ENCODE assay signal across 7 mouse cellular contexts in the genomic region with DNA sequence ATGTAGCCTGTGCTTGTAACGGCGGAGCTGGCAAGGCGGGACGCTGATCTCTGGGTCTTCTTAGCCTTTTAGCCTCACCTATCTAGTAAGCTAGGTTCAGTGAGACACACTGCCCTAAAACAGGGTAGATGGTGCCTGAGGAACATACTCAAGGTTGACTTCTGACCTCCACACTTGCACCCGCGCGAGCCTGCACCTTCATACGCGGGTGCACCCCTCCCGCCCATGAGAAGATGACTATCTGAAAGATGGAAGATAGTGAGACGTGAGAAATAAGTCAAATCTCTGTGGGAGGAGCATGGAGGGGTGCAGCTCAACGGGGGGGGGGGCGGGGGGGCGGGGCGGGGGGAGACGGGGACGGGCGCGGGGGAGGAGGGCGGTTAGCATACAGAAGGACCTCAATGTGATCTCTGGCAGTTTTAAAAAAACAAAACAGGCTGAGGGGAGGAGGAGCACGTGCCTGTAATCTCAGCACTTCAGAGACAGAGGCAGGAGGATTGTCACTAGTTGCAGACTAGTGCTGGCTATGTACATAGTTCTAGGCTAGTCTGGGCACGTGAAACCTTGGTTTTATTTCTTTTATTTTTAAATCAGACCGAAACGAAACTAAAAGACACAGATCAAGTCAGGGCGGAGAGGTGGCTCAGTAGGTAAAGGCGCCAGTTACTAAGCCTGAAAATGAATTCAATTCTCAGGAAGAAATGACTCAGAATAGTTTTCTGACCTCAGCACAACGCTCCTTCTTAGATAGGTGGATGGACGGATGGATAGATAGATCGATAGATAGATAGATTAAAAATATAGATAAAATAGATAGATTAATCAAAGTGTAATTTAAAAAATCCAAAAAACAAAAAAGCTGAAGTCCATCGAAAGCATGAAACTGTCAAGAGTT. TPM values are rescaled to one million over a fixed set of nuclear protein-coding genes. Genes with fewer than 3 reads are reported as not detected.
DNase-seq lines count a peak whose midpoint lies in the region; ATAC-seq and TF ChIP-seq lines count a peak whose summit lies in the region.

No protein-coding gene starts in this region.

- H3K27me3 ChIP-seq in neural tube, embryonic 11.5 days (ENCODE audit: control insufficient read depth, insufficient read depth, low read length) = no peaks in the 10 kb centered on the region
- no peaks in the 10 kb centered on the region for H3K27me3 ChIP-seq in embryonic facial prominence, embryonic 12.5 days
- H3K27me3 ChIP-seq in intestine, embryonic 15.5 days (replicated peaks) = no peaks in the 10 kb centered on the region
- no peaks in the 10 kb centered on the region for H3K27me3 ChIP-seq in myocyte (ENCODE audit: control insufficient read depth, insufficient read depth, insufficient read length)

- H3ac ChIP-seq in myocyte (ENCODE audit: control insufficient read depth, insufficient read length) = peak overlapping the region; percentile 12

- peaks cover 25% of the 10 kb centered on the region for H3K79me2 ChIP-seq in myocyte (ENCODE audit: control insufficient read depth, insufficient read depth)

- peaks cover 8% of the 10 kb centered on the region for H3K4me1 ChIP-seq in neural tube, embryonic 11.5 days (ENCODE audit: control insufficient read depth, insufficient read depth, low read length)
- peaks cover 13% of the 10 kb centered on the region for H3K4me1 ChIP-seq in embryonic facial prominence, embryonic 12.5 days
- H3K4me1 ChIP-seq in intestine, embryonic 15.5 days (replicated peaks) = peaks cover 12% of the 10 kb centered on the region

- 34% methylated on average over 28 of the region's 30 CpGs for WGBS in neural tube, embryonic 11.5 days
- WGBS in embryonic facial prominence, embryonic 12.5 days = 44% methylated on average over 24 of the region's 30 CpGs
- 31% methylated on average over 22 of the region's 30 CpGs for WGBS in intestine, embryonic 15.5 days

- no peak for DNase-seq in neural tube, embryonic 11.5 days (ENCODE audit: low spot score)
- no peak for DNase-seq in neural tube, embryonic 10.5 days (ENCODE audit: extremely low spot score, low spot score)
- DNase-seq in right cerebral cortex, postnatal 10 days (ENCODE audit: low spot score in 2 of 2) = no peak

- TF ChIP-seq POLR2A in myocyte (IDR thresholded peaks at IDR 0.05; ENCODE audit: insufficient read length, low read depth) = no peak

- H3K27ac ChIP-seq in neural tube, embryonic 11.5 days (ENCODE audit: low read depth, low read length) = no peak overlapping the region
- no peak overlapping the region for H3K27ac ChIP-seq in embryonic facial prominence, embryonic 12.5 days
- H3K27ac ChIP-seq in intestine, embryonic 15.5 days = 0 out of 2 replicates have a peak overlapping the region, but pooled peaks have one; percentile 15

- H3K4me3 ChIP-seq in neural tube, embryonic 11.5 days (ENCODE audit: low read depth, low read length) = no peak overlapping the region; the same call in 1 of the 2 replicates
- H3K4me3 ChIP-seq in embryonic facial prominence, embryonic 12.5 days = no peak overlapping the region
- H3K4me3 ChIP-seq in intestine, embryonic 15.5 days (replicated peaks) = peak overlapping the region; percentile 97
- H3K4me3 ChIP-seq in myocyte = peak overlapping the region; percentile 44

- no peak overlapping the region for H3K9ac ChIP-seq in neural tube, embryonic 11.5 days (ENCODE audit: low read length)
- H3K9ac ChIP-seq in embryonic facial prominence, embryonic 12.5 days = no peak overlapping the region
- H3K9ac ChIP-seq in intestine, embryonic 15.5 days = no peak overlapping the region

- H3K4me2 ChIP-seq in neural tube, embryonic 11.5 days (ENCODE audit: low read depth) = no peak overlapping the region; the same call in 1 of the 2 replicates
- peak overlapping the region; percentile 63 for H3K4me2 ChIP-seq in embryonic facial prominence, embryonic 12.5 days (replicated peaks)
- H3K4me2 ChIP-seq in intestine, embryonic 15.5 days (replicated peaks) = peak overlapping the region; percentile 71
- H3K4me2 ChIP-seq in myocyte (ENCODE audit: low read depth) = peak overlapping the region; percentile 56

- 0 out of 2 replicates have a peak, but pooled peaks have one; percentile 2 for ATAC-seq in neural tube, embryonic 11.5 days (ENCODE audit: insufficient read depth, low FRiP score, low TSS enrichment)
- no peak for ATAC-seq in embryonic facial prominence, embryonic 12.5 days (ENCODE audit: insufficient number of reproducible peaks, insufficient read depth, low FRiP score, low TSS enrichment)
- ATAC-seq in intestine, embryonic 15.5 days = peak; percentile 7; the same call in 1 of the 2 replicates
- ATAC-seq in frontal cortex, adult (ENCODE audit: low TSS enrichment) = no peak

- H3K36me3 ChIP-seq in neural tube, embryonic 11.5 days (ENCODE audit: control insufficient read depth, insufficient read depth, low read length) = 0 out of 2 replicates have a peak, but pooled peaks cover 2% of the 10 kb centered on the region
- H3K36me3 ChIP-seq in embryonic facial prominence, embryonic 12.5 days = peaks cover 5% of the 10 kb centered on the region; the same call in 1 of the 2 replicates
- H3K36me3 ChIP-seq in intestine, embryonic 15.5 days = peaks cover 4% of the 10 kb centered on the region; the same call in 1 of the 2 replicates
- H3K36me3 ChIP-seq in myocyte (ENCODE audit: control insufficient read depth, insufficient read depth) = peaks cover 2% of the 10 kb centered on the region

- H3K9me3 ChIP-seq in neural tube, embryonic 11.5 days (ENCODE audit: control insufficient read depth, low read length) = no peaks in the 10 kb centered on the region
- no peaks in the 10 kb centered on the region for H3K9me3 ChIP-seq in embryonic facial prominence, embryonic 12.5 days
- H3K9me3 ChIP-seq in intestine, embryonic 15.5 days = no peaks in the 10 kb centered on the region

TF ChIP-seq in myocyte, 11 proteins besides CTCF, POLR2A, EP300 and RAD21:
- no peak for TF ChIP-seq MAX (IDR thresholded peaks at IDR 0.05; ENCODE audit: low read depth)
- TF ChIP-seq CEBPB (IDR thresholded peaks at IDR 0.05; ENCODE audit: insufficient read depth, poor library complexity, severe bottlenecking) = no peak
- no peak for TF ChIP-seq E2F4 (IDR thresholded peaks at IDR 0.05; ENCODE audit: insufficient read depth)
- TF ChIP-seq MYOG (IDR thresholded peaks at IDR 0.05; ENCODE audit: control insufficient read depth in 1 of 3, insufficient read depth in 1 of 3, insufficient read length in 2 of 3, low read depth in 2 of 3) = no peak
- no peak for TF ChIP-seq REST (IDR thresholded peaks at IDR 0.05; ENCODE audit: insufficient read depth, insufficient read length)
- TF ChIP-seq MYOD1 (IDR thresholded peaks at IDR 0.05; ENCODE audit: control insufficient read depth in 1 of 3, insufficient read length in 2 of 3, low read depth in 2 of 3) = no peak
- no peak for TF ChIP-seq TCF12 (IDR thresholded peaks at IDR 0.05; ENCODE audit: insufficient read depth, poor library complexity, severe bottlenecking)
- TF ChIP-seq POLR2AphosphoS2 (IDR thresholded peaks at IDR 0.05; ENCODE audit: insufficient read length, low read depth) = no peak
- TF ChIP-seq TCF3 (IDR thresholded peaks at IDR 0.05; ENCODE audit: insufficient read length, low read depth) = no peak
- no peak for TF ChIP-seq SRF (IDR thresholded peaks at IDR 0.05; ENCODE audit: control insufficient read depth, insufficient read length, low read depth)
- TF ChIP-seq USF1 (IDR thresholded peaks at IDR 0.05; ENCODE audit: low read depth) = no peak

RNA-seq across cellular contexts. Expression of a gene that starts 0.8 kb away (rescaled TPM):
- polyA plus RNA-seq in neural tube, embryonic 11.5 days (2014; fragmentation: Nextera tagmentation; extraction: Ambion mirVana) = 24.1 and 25.7 TPM in 2 replicates
- polyA plus RNA-seq in embryonic facial prominence, embryonic 12.5 days (2016; fragmentation: Nextera tagmentation; extraction: Ambion mirVana) = 29.1 and 31.8 TPM in 2 replicates
- 77.5 and 77.7 TPM in 2 replicates for polyA plus RNA-seq in intestine, embryonic 15.5 days (2015; fragmentation: Nextera tagmentation; extraction: Ambion mirVana)
- 14.3 TPM for polyA plus RNA-seq in myocyte (2012; fragmentation: generic; extraction: Trizol)

RNA-seq across cellular contexts. Expression of a gene that starts 41.6 kb away (rescaled TPM):
- polyA plus RNA-seq in neural tube, embryonic 11.5 days (2014; fragmentation: Nextera tagmentation; extraction: Ambion mirVana) = 94.0 and 97.3 TPM in 2 replicates
- 77.9 and 89.4 TPM in 2 replicates for polyA plus RNA-seq in embryonic facial prominence, embryonic 12.5 days (2016; fragmentation: Nextera tagmentation; extraction: Ambion mirVana)
- 49.9 and 54.7 TPM in 2 replicates for polyA plus RNA-seq in intestine, embryonic 15.5 days (2015; fragmentation: Nextera tagmentation; extraction: Ambion mirVana)
- 70.9 TPM for polyA plus RNA-seq in myocyte (2012; fragmentation: generic; extraction: Trizol)

RNA-seq across cellular contexts. Expression of a gene that starts 51.5 kb away (rescaled TPM):
- polyA plus RNA-seq in neural tube, embryonic 11.5 days (2014; fragmentation: Nextera tagmentation; extraction: Ambion mirVana) = 57.0 and 57.2 TPM in 2 replicates
- polyA plus RNA-seq in embryonic facial prominence, embryonic 12.5 days (2016; fragmentation: Nextera tagmentation; extraction: Ambion mirVana) = 79.6 and 82.0 TPM in 2 replicates
- polyA plus RNA-seq in intestine, embryonic 15.5 days (2015; fragmentation: Nextera tagmentation; extraction: Ambion mirVana) = 89.8 and 100 TPM in 2 replicates
- polyA plus RNA-seq in myocyte (2012; fragmentation: generic; extraction: Trizol) = 38.1 TPM

Comparison
In these comparisons a context has a peak if more than half of its experiments do, and no peak if none do; other contexts are left out.
1. ATAC-seq: peak in neural tube, embryonic 11.5 days (single experiment) and intestine, embryonic 15.5 days (single experiment); none in embryonic facial prominence, embryonic 12.5 days (single experiment) and frontal cortex, adult (single experiment).
2. H3K4me3 ChIP-seq: peak in intestine, embryonic 15.5 days (single experiment) and myocyte (single experiment); none in neural tube, embryonic 11.5 days (single experiment) and embryonic facial prominence, embryonic 12.5 days (single experiment).